Mouse (Mus musculus) embryonic fibroblast, embryonic 13.5 days (primary cell): Measurements from ENCODE around the gene Acaa1b.

Experiments used
- CTCF ChIP-seq: IDR thresholded peaks from 2 replicates; pipeline ENCODE4 v1.5.1; 2011; ENCODE audit warnings: mild to moderate bottlenecking, control low read depth, low read length, moderate library complexity, borderline replicate concordance; ENCODE audit not compliant: insufficient read depth
- POLR2A ChIP-seq: IDR thresholded peaks from 2 replicates; pipeline ENCODE4 v1.6.1; 2011; ENCODE audit warnings: low read depth, mild to moderate bottlenecking, control low read depth, low read length, moderate library complexity

GRCm38 (mm10) chr9:119158861-119159260 is 2.0 kb upstream of the Acaa1b start, which contains the start of gene Gm47289:
- TF ChIP-seq POLR2A (no peak), CTCF (no peak)
